Mouse (Mus musculus) layer of hippocampus, adult 2 months (tissue): ENCODE data around the gene Serpine2. TPM values are rescaled to one million over a fixed set of nuclear protein-coding genes. Genes with fewer than 3 reads are reported as not detected.

Experiments
- DNase-seq, 2 experiments: peaks; one replicate each; pipeline ENCODE4 v3.0.0; 2022; ENCODE audit warnings: low spot score in 2 of 2
- H3K27ac ChIP-seq: fragments of 200-600 bp; 2 replicates; pipeline ENCODE4 v1.8.1; 2022
- H3K4me3 ChIP-seq: fragments of 200-600 bp; 2 replicates; pipeline ENCODE4 v1.8.1; 2022; ENCODE audit warnings: mild to moderate bottlenecking
- CTCF ChIP-seq: fragments of 200-600 bp; conservative IDR thresholded peaks from 2 replicates; pipeline ENCODE4 v1.8.1; 2022; ENCODE audit warnings: antibody characterized with exemption, mild to moderate bottlenecking, moderate library complexity
- total RNA-seq, 2 experiments: library from RNA; stranded (reverse); gene quantifications; 2 replicates each; pipeline ENCODE4 v1.2.3; 2021

Serpine2 gene
- total RNA-seq, 2 experiments from 2014 or later: 130 to 131 TPM

DNA sequence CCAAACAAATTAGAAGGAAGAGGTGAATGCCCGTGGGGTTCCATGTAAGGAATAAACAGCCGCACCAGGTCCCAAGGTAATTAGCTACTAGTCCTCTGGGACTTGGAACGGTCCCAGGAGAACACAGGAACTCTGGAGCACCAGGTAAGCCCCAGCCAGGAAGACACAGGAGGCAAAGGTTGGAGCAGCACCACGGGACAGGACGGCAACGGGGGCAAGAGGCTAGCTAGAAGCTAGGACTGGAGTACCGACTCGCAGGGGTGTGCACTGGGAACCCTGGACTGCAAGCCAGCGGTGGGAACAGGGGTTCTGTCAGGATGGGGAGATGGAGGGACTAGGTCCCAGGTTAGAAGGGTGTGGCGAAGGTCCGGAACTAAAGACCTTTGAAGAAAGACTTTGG is 100.3 kb downstream of the Serpine2 start:
- peak overlapping the region; percentile 93 for H3K27ac ChIP-seq
- no peak for DNase-seq
- TF ChIP-seq CTCF: no peak
- peak overlapping the region; percentile 100 for H3K4me3 ChIP-seq

DNA sequence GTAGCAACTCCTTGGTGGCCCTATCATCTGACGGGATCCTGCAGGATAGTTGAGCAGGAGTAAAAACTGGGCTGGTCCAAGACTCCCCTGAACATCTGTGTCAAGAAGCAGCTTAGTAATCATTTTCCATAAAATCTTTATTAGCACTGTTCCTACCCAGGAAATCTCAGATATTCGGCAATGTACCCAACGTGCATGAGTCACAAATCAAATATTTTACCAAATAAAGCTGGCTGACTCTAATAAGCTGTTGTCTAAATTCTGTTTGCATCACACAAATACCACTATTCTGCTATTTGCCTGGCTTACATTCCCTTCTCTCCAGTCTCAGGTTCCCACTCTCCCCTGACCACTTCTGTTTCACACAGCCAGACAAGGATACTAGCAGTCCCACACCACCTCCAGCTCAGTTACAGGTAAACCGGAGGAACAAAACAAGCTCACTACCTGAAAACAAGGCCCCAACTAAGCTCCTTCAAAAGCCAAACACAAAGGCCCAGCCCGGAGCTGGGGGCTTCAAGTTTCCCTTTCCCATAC is 101.5 kb downstream of the Serpine2 start:
- peak overlapping the region; percentile 61; the same call in 1 of the 2 replicates for H3K27ac ChIP-seq
- peak overlapping the region; percentile 100 for H3K4me3 ChIP-seq
- no peak for TF ChIP-seq CTCF
- no peak for DNase-seq

GRCm38 (mm10) chr1:79759006-79759405 is 102.0 kb downstream of the Serpine2 start:
- Histone ChIP-seq H3K4me3 (no peak overlapping the region), H3K27ac (no peak overlapping the region)
- TF ChIP-seq CTCF: no peak
- no peak for DNase-seq

GRCm38 (mm10) chr1:79757597-79757996 is 103.4 kb downstream of the Serpine2 start:
- Histone ChIP-seq H3K27ac (0 out of 2 replicates have a peak overlapping the region, but pooled peaks have one; percentile 8), H3K4me3 (no peak overlapping the region)
- TF ChIP-seq CTCF: no peak
- DNase-seq: no peak

- H3K4me3 ChIP-seq: no peak overlapping the region
- TF ChIP-seq CTCF: no peak
- 0 out of 2 replicates have a peak overlapping the region, but pooled peaks have one; percentile 8 for H3K27ac ChIP-seq
- no peak for DNase-seq
These were observed 103.8 kb downstream of the Serpine2 start for GRCm38 (mm10) chr1:79757161-79757560.

GRCm38 (mm10) chr1:79756417-79756816 is 104.6 kb downstream of the Serpine2 start:
- Histone ChIP-seq H3K27ac (no peak overlapping the region), H3K4me3 (no peak overlapping the region)
- TF ChIP-seq CTCF: no peak
- no peak for DNase-seq

DNA sequence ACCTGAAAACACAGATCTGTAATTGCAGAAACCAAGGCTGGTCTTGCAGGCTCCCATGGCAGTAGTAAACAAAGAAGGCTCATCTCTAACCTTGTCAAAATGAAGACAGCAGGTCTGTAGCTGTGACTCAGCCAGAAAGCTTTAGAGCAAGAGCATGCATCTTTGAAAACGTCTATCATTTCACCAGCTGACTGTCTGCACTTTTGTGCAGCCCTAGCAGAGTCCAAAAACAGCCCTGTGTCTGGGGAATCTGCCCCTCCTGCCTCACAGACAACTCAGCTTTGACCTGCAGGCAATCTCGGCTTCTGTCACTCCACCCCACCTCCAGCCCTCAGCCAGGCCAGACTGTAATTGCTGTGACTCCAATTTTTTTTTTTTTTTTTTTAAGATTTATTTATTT is 105.6 kb downstream of the Serpine2 start:
- no peak for DNase-seq
- Histone ChIP-seq H3K4me3 (no peak overlapping the region), H3K27ac (no peak overlapping the region)
- no peak for TF ChIP-seq CTCF

DNA sequence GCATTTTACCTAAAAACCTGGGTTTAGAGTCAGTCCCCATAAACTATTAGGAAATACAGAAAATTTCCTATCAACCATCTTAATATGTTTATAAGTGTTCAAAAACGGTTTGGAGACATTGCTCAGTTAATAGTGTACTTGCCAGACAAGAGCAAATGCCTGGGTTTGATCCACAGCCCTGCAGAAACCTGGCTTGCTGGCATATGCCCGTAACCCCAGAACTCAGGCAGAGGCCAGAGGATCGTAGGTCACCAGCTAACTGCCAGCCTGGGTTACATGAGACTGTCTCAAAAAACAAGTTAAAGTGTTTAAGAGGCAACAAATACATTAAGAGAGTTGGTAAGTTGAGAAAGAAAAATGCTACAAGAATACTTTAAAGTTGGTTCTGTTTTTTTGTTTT is 106.0 kb downstream of the Serpine2 start:
- DNase-seq: no peak
- H3K27ac ChIP-seq: no peak overlapping the region
- H3K4me3 ChIP-seq: no peak overlapping the region
- TF ChIP-seq CTCF: no peak

DNA sequence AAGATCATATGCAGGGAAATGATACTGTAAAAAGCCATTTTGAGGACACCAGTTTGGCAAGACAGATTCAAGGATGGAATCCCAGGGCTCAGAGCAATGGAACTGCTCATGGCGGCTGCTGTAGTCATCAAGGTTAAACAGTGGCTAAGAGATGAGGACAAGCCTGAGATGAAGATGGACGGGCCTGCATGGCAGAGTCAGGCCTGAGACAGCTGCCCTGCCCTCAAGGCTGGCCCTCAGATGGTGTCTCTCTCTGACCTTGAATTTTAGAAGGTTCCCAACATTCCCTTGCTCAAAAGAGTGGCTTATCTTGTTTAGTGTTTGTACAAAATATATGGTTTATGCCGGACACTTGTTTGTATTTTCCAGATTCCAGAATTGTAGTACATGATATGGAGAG is 107.5 kb downstream of the Serpine2 start:
- no peak for DNase-seq
- no peak for TF ChIP-seq CTCF
- H3K4me3 ChIP-seq: no peak overlapping the region
- H3K27ac ChIP-seq: no peak overlapping the region

GRCm38 (mm10) chr1:79752714-79753340 is 108.2 kb downstream of the Serpine2 start:
- H3K4me3 ChIP-seq: no peak overlapping the region
- DNase-seq: no peak
- no peak for TF ChIP-seq CTCF
- no peak overlapping the region for H3K27ac ChIP-seq

DNA sequence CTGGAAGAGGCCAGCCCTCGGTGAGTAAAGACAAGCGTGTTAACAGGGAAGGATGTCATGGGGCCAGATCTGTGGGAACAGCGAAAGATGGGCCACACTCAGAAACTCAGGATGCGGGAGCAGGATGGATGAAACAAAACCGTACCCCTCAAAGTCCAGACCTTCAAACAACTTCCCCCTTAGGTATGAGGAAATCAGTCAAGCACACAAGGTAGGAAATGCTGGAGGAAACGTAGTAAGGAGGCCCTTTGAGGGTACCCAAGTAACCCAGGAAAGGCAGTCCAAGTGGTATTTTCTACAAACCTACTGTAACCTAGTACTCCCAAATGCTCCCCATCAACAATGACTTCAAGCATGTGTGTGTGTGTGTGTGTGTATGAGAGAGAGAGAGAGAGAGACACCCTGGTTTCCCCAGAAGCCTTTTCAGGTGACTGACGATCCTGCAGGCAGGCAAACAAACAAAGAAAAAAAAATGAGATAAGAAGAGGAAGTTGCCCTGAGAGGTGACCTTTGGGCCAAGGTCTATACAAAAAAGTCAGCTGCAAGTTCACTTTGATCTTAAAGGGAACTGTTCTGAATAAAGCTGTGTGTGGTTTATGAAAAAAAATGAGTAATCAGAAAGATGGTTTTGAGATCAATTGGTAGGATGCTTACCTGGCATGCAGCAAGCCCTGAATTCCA is 108.8 kb downstream of the Serpine2 start:
- H3K4me3 ChIP-seq: no peak overlapping the region

DNA sequence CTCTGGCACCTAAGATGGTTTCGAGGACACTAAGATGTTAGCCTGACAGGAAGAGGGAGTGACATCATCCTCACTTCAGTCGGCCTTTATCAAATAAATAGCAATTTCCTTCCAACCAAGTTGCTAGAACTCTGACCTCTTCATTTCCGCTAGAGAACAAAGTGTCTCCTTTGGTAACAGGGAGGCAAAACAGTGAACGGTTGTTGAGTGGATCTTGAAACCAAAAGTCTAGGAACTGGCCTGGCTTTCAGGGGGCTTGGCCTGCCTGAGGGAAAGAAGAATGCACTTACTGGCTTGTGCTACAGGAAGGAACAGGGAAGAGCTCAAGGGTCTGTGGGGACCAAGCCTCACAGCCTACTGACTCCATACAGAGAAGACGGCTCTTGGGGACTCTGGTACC is 109.8 kb downstream of the Serpine2 start:
- H3K4me3 ChIP-seq: no peak overlapping the region
- no peak for TF ChIP-seq CTCF
- no peak for DNase-seq
- H3K27ac ChIP-seq: peak overlapping the region; percentile 20; the same call in 1 of the 2 replicates

More for the DNA sequence above, 108.8 kb downstream of the Serpine2 start:
- DNase-seq: no peak
- no peak for TF ChIP-seq CTCF
- H3K27ac ChIP-seq: no peak overlapping the region

GRCm38 (mm10) chr1:79746056-79746455 is 114.9 kb downstream of the Serpine2 start:
- no peak for TF ChIP-seq CTCF
- Histone ChIP-seq H3K27ac (no peak overlapping the region), H3K4me3 (no peak overlapping the region)
- DNase-seq: no peak

Other genes with a start within 250 kb of the Serpine2 start
- 1 to 10 TPM; 2.0 to 3.3 TPM for gene Ap1s3, start 189.2 kb downstream of the Serpine2 start, total RNA-seq
- gene Mrpl44, start 85.2 kb downstream of the Serpine2 start, total RNA-seq: 10 to 100 TPM; 28.0 to 28.2 TPM
- 10 to 100 TPM; 38.0 to 40.2 TPM for gene Wdfy1, start 85.0 kb downstream of the Serpine2 start, total RNA-seq